Mouse (Mus musculus): ENCODE measurements around the gene Atp4b.

- TF ChIP-seq CTCF (IDR thresholded peaks at IDR 0.05; ENCODE audit: low read depth) (no peak), EP300 (IDR thresholded peaks at IDR 0.05; ENCODE audit: low read depth) (no peak)
These were observed 58.3 kb downstream of the Atp4b start, which contains the start of gene Tfdp1 for GRCm38 (mm10) chr8:13338255-13338860.

Measured in liver, postnatal 0 days (tissue).